Mouse (Mus musculus) intestine, embryonic 16.5 days (tissue): ENCODE results near the gene Adcy2. TPM values are rescaled to one million over a fixed set of nuclear protein-coding genes. Genes with fewer than 3 reads are reported as not detected.

Experiments used
- ATAC-seq: fragments of 200-750 bp; cut with Nextera tagmentation; 2 replicates; pipeline ENCODE4 v1.8.0; 2017; ENCODE audit warnings: moderate TSS enrichment, moderate library complexity
- H3K27ac ChIP-seq: fragments of 300-500 bp; sonication (generic); 2 replicates; pipeline ENCODE4 v1.5.1; 2014; ENCODE audit warnings: mild to moderate bottlenecking, low read length
- H3K27me3 ChIP-seq: fragments of 300-500 bp; sonication (generic); replicated peaks from 2 replicates; pipeline ENCODE4 v1.6.1; 2014; ENCODE audit warnings: low read length, control low read depth, mixed read lengths; ENCODE audit not compliant: control insufficient read depth, insufficient read depth
- H3K36me3 ChIP-seq: fragments of 300-500 bp; sonication (generic); 2 replicates; pipeline ENCODE4 v1.6.1; 2014; ENCODE audit warnings: low read length, control low read depth; ENCODE audit not compliant: control insufficient read depth, insufficient read depth
- H3K4me1 ChIP-seq: fragments of 300-500 bp; sonication (generic); 2 replicates; pipeline ENCODE4 v1.6.1; 2014; ENCODE audit warnings: low read length, control low read depth, mixed read lengths; ENCODE audit not compliant: control insufficient read depth, insufficient read depth
- H3K4me2 ChIP-seq: fragments of 300-500 bp; sonication (generic); 2 replicates; pipeline ENCODE4 v1.6.1; 2014; ENCODE audit warnings: low read depth, low read length, control low read depth
- H3K4me3 ChIP-seq: fragments of 300-500 bp; sonication (generic); 2 replicates; pipeline ENCODE4 v1.5.1; 2014; ENCODE audit warnings: mild to moderate bottlenecking, low read length
- H3K9ac ChIP-seq: fragments of 300-500 bp; sonication (generic); 2 replicates; pipeline ENCODE4 v1.6.1; 2014; ENCODE audit warnings: low read depth, low read length
- H3K9me3 ChIP-seq: fragments of 300-500 bp; sonication (generic); 2 replicates; pipeline ENCODE4 v1.6.1; 2016; ENCODE audit warnings: low read length, control low read depth; ENCODE audit not compliant: control insufficient read depth
- whole genome bisulfite sequencing: fragments of 180-500 bp; shearing (Covaris S2); extraction: QIAGEN DNeasy Blood & Tissue Kit; methylation state at CpG from one replicate; pipeline ENCODE4 v1.1.7; 2014; 5-methylcytosine and 5-hydroxymethylcytosine counted together
- polyA plus RNA-seq: library from polyadenylated mRNA; unstranded; fragments of >200 nt; fragmentation: Nextera tagmentation; extraction: Ambion mirVana; gene quantifications from 2 replicates; pipeline ENCODE4 v1.2.1, GENCODE M21; 2015

Adcy2 gene
- polyA plus RNA-seq, 1 experiment from 2014 or later: 1.1 TPM

GRCm38 (mm10) chr13:68848265-68848664, 151.1 kb downstream of the Adcy2 start:
- Histone ChIP-seq H3K4me2 (no peak overlapping the region), H3K9me3 (no peaks in the 10 kb centered on the region)
- WGBS: 70% methylated on average over 3 of the region's 3 CpGs

DNA sequence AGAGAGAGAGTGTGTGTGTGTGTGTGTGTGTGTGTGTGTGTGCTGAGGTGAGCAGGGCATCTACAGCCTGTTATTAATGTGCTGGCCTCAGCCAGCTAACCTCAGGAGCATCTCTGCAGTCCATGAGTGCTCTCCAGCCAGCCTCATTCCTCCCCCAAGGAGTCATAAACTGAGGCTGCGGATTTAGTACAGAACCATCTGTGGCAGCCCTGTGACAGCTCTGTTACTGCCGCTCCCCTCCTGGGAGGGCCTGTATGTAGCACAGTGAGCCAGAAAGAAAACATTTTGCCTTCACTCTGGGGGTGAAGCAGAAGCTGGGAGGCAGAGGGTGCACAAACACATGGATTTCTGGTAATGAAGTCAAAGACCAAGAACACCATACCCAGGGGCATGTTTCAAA, 159.8 kb downstream of the Adcy2 start:
- no peaks in the 10 kb centered on the region for H3K4me1 ChIP-seq
- 45% methylated on average over 2 of the region's 2 CpGs for WGBS
- no peak overlapping the region for H3K4me2 ChIP-seq
- no peak overlapping the region for H3K4me3 ChIP-seq
- H3K36me3 ChIP-seq: no peaks in the 10 kb centered on the region
- no peak for ATAC-seq
- no peak overlapping the region for H3K27ac ChIP-seq
- no peak overlapping the region for H3K9ac ChIP-seq
- no peaks in the 10 kb centered on the region for H3K27me3 ChIP-seq
- no peaks in the 10 kb centered on the region for H3K9me3 ChIP-seq

More at GRCm38 (mm10) chr13:68848265-68848664, 151.1 kb downstream of the Adcy2 start:
- H3K27me3 ChIP-seq: no peaks in the 10 kb centered on the region
- no peak overlapping the region for H3K4me3 ChIP-seq
- H3K36me3 ChIP-seq: no peaks in the 10 kb centered on the region
- no peak overlapping the region for H3K9ac ChIP-seq
- no peak for ATAC-seq
- no peak overlapping the region for H3K27ac ChIP-seq
- no peaks in the 10 kb centered on the region for H3K4me1 ChIP-seq

GRCm38 (mm10) chr13:68836183-68836582, 163.2 kb downstream of the Adcy2 start:
- Histone ChIP-seq H3K36me3 (no peaks in the 10 kb centered on the region), H3K27ac (no peak overlapping the region), H3K9ac (no peak overlapping the region), H3K4me1 (no peaks in the 10 kb centered on the region), H3K4me2 (no peak overlapping the region), H3K27me3 (no peaks in the 10 kb centered on the region), H3K9me3 (no peaks in the 10 kb centered on the region), H3K4me3 (no peak overlapping the region)
- ATAC-seq: no peak

GRCm38 (mm10) chr13:68835424-68836045, 163.8 kb downstream of the Adcy2 start:
- H3K27me3 ChIP-seq: no peaks in the 10 kb centered on the region
- H3K36me3 ChIP-seq: no peaks in the 10 kb centered on the region
- no peaks in the 10 kb centered on the region for H3K9me3 ChIP-seq
- no peak overlapping the region for H3K4me3 ChIP-seq
- H3K27ac ChIP-seq: no peak overlapping the region
- no peak overlapping the region for H3K4me2 ChIP-seq
- no peak for ATAC-seq
- WGBS: 55% methylated on average over 8 of the region's 8 CpGs
- no peaks in the 10 kb centered on the region for H3K4me1 ChIP-seq
- no peak overlapping the region for H3K9ac ChIP-seq

DNA sequence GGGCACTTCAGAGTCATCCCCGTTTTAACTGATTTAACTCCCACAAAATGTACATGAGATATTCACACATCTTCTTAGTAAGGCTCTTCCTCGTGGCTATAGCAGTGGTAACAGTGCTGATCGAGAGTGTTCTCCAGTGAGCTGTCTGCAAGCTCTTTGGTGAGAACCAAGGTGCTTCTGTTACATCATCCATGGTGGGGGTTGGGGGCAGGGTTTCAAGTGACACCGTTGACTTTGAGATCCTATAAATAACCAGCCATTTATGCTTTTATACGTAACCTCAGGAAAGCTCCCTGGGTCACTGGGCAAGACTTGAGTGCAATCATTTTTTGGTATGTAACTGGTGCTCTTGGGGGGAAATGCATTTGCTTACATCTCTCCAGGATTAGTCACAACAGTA, 167.2 kb downstream of the Adcy2 start:
- no peak overlapping the region for H3K4me2 ChIP-seq
- no peaks in the 10 kb centered on the region for H3K27me3 ChIP-seq
- no peaks in the 10 kb centered on the region for H3K36me3 ChIP-seq
- H3K9me3 ChIP-seq: no peaks in the 10 kb centered on the region
- H3K4me1 ChIP-seq: no peaks in the 10 kb centered on the region
- ATAC-seq: no peak
- 83% methylated on average over 5 of the region's 5 CpGs for WGBS
- no peak overlapping the region for H3K4me3 ChIP-seq
- no peak overlapping the region for H3K27ac ChIP-seq
- no peak overlapping the region for H3K9ac ChIP-seq

DNA sequence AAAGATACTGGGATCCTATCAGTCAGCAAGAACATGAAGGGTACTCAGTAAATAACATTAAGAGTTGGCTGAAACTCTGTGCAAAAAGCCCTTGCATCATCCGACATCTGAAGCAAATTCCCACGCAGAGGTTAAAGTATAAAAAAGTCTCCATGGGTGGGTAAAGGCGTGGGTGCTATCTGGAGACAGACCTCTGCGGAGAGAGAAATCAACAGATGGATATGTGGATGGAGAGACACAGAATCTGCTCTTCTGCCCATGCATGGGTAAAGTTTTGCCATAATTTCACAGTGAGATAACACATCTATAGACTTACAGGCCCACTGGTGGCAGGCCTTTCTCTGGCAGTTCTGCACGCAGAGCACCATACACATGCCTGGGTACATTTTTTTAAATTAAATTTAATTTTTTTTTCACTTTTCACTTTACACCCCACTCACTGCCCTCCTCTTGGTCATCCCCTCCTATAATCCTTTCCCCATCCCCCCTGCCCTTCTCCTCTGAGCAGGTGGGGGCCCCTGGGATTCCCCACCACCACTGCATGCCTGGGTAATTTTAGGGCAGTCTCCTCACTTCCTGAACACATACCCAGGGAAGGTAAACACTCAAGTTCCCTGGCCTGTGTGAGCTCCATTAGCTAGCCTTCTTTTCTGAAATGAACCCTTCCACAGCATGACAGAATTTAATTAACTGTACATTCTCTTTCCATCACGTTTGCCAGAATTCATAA, 169.1 kb downstream of the Adcy2 start:
- H3K27me3 ChIP-seq: no peaks in the 10 kb centered on the region
- H3K36me3 ChIP-seq: no peaks in the 10 kb centered on the region
- no peak overlapping the region for H3K9ac ChIP-seq
- no peaks in the 10 kb centered on the region for H3K9me3 ChIP-seq
- no peak for ATAC-seq
- H3K4me2 ChIP-seq: no peak overlapping the region
- H3K4me1 ChIP-seq: no peaks in the 10 kb centered on the region
- no peak overlapping the region for H3K4me3 ChIP-seq
- H3K27ac ChIP-seq: no peak overlapping the region
- WGBS: 82% methylated on average over 6 of the region's 6 CpGs

DNA sequence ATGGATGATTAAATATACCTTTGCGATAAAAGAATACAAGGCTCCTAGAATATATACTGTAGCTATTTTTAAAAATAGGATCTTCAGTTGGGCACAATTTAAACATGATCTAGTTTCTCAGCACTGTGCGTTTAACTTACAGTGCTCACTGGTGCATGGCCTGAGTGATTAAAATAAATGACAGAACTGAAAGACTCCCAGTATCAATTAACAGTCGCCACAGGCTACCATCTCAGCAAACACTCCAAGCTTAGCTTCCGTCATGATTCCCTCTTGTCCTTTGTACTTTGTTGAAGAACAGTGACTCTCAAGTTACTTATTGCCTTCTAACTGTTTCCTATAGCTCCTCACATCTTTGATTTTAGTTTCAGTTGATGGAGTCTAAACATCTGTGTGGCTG, 170.9 kb downstream of the Adcy2 start:
- ATAC-seq: no peak
- H3K9ac ChIP-seq: no peak overlapping the region
- H3K4me3 ChIP-seq: no peak overlapping the region
- H3K27ac ChIP-seq: no peak overlapping the region
- no peaks in the 10 kb centered on the region for H3K4me1 ChIP-seq
- H3K4me2 ChIP-seq: no peak overlapping the region
- no peaks in the 10 kb centered on the region for H3K27me3 ChIP-seq
- H3K36me3 ChIP-seq: no peaks in the 10 kb centered on the region
- WGBS: 78% methylated on average over 4 of the region's 4 CpGs
- no peaks in the 10 kb centered on the region for H3K9me3 ChIP-seq

DNA sequence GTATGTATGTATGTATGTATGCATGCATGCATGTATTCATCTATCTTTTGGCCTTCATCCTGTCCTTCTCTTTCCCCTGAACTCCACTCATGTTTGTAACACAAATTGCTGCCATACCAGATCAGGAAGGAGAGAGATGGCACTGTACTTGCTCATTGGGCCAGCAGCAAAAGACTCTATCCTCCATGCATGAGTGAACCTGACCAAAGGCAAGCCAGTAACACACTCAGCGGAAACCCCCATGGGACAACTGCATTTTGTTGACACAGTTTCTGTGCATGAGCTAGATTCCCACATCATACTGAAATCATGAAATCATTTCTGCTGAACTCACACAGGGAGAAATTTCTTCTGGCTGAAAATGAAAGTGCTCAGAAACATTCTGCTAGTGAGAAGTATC, 172.9 kb downstream of the Adcy2 start:
- Histone ChIP-seq H3K4me1 (no peaks in the 10 kb centered on the region), H3K27ac (no peak overlapping the region), H3K27me3 (no peaks in the 10 kb centered on the region), H3K9ac (no peak overlapping the region), H3K4me3 (no peak overlapping the region), H3K4me2 (no peak overlapping the region), H3K36me3 (no peaks in the 10 kb centered on the region), H3K9me3 (no peaks in the 10 kb centered on the region)
- WGBS: 100% methylated on average over 1 of the region's 1 CpGs
- no peak for ATAC-seq

- Histone ChIP-seq H3K27ac (peak overlapping the region; percentile 40), H3K9me3 (no peaks in the 10 kb centered on the region), H3K36me3 (no peaks in the 10 kb centered on the region), H3K4me1 (no peaks in the 10 kb centered on the region), H3K4me3 (no peak overlapping the region), H3K27me3 (no peaks in the 10 kb centered on the region), H3K9ac (no peak overlapping the region), H3K4me2 (no peak overlapping the region)
- 75% methylated on average over 13 of the region's 13 CpGs for whole genome bisulfite sequencing
- ATAC-seq: peak; percentile 77
Observed at GRCm38 (mm10) chr13:68820858-68821579, 178.3 kb downstream of the Adcy2 start.
